Mouse (Mus musculus) intestine, embryonic 14.5 days (tissue): ENCODE measurements around the gene Gm29666. TPM values are rescaled to one million over a fixed set of nuclear protein-coding genes. Genes with fewer than 3 reads are reported as not detected.
A peak's percentile ranks its signal among the peaks of the same experiment; 100 is the strongest.

ENCODE experiments used
- microRNA-seq: library from miRNA; unstranded; fragments of <30 nt; microRNA quantifications from one replicate; pipeline ENCODE4, GENCODE M21; 2016
- polyA plus RNA-seq: library from polyadenylated mRNA; unstranded; fragments of >200 nt; fragmentation: Nextera tagmentation; extraction: Ambion mirVana; gene quantifications from 2 replicates; pipeline ENCODE4 v1.2.1, GENCODE M21; 2014

Gm29666 gene
- polyA plus RNA-seq, 1 experiment from 2014 or later = 0.57 TPM

Small RNAs within 50 kb of the gene (microRNA-seq; reads per million reads assigned to microRNA genes)
- 36.6 reads per million, percentile 51 among the genes with 10 or more reads in this experiment for gene Mir1249

Other genes with a start within 250 kb of the Gm29666 start
- 13.8 and 15.2 TPM in 2 replicates for gene Arhgap8, start 200.0 kb downstream of the Gm29666 start, polyA plus RNA-seq
- 2.1 and 2.2 TPM in 2 replicates for gene Phf21b, start 64.0 kb downstream of the Gm29666 start, polyA plus RNA-seq
- gene Nup50, start 3.4 kb upstream of the Gm29666 start, polyA plus RNA-seq = 38.6 and 42.8 TPM in 2 replicates
- 8.8 and 9.7 TPM in 2 replicates for gene 5031439G07Rik, start 68.5 kb upstream of the Gm29666 start, polyA plus RNA-seq
- gene Upk3a, start 97.1 kb upstream of the Gm29666 start, polyA plus RNA-seq = 1.2 and 2.1 TPM in 2 replicates
- gene Fam118a, start 108.9 kb upstream of the Gm29666 start, polyA plus RNA-seq = 32.6 and 35.1 TPM in 2 replicates
- gene Smc1b, start 211.9 kb upstream of the Gm29666 start, polyA plus RNA-seq = 0.22 and 0.23 TPM in 2 replicates
- gene Ribc2, start 212.0 kb upstream of the Gm29666 start, polyA plus RNA-seq = 0.20 and 0.40 TPM in 2 replicates